Mouse (Mus musculus) kidney, adult 18-20 months (tissue): ENCODE measurements around the gene Scd1.

ENCODE experiments used
- DNase-seq: peaks from one replicate; pipeline ENCODE4 v3.0.0; 2021

The Scd1 gene

DNA sequence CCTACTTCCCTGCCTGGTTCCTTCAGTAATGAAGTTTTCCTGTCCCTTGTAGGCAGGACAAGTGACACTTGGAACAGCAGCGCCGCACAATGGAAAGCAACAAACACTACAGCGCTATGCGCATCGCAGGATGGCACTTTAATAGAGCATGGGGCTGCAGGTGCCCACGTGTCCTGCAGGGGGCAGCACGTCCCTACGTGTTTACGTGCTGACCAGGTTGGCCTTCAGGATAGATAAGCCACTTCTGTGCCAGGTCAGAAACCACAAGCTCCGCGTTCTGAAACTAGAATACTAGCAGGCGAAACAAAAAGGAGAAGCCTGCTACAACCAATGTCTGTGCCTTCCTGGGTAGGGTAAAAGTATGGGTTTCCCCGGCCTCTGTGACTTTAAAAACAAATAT is 44.1 kb downstream of the Scd1 start:
- DNase-seq, result peak; percentile 66

DNA sequence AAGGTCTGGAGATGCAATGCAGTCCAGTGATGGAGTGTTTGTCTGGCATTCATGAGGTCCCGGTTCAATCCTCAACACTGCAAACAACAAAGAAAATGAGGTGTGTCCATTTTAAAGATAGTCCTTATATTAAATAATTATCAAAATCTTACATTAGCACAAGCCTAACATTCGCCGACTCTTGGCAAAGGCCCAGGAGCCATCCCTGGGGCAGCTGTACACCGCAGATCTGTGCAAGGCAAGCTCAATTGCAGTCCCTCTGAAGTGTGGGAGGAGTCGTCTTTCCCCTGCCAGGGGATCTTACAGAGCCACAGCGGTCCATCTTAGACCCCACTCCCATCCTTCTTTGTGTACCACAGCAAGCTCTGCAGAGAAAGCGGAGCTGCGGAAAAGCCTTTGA is 49.0 kb downstream of the Scd1 start:
- no peak for DNase-seq

GRCm38 (mm10) chr19:44351756-44352155 is 55.9 kb downstream of the Scd1 start:
- no peak for DNase-seq

DNA sequence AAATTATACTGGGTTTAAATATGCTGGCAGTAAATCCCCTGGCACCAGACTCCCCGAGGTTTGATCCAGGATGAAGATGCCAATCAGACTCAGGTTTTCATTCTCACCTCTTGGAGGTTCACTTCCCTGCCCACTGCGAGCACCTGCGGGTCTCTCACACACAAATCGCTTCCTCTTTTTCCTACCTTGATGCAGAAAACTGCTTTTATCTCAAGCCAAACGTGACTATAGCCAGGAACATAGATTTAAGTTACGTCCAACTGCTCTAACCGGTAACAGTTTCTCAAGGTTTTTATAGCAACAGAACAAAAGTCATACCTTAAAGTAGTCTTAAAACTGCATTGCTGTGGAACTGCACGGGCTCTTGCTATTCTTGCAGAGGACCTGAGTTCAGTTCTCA is 58.0 kb downstream of the Scd1 start:
- DNase-seq, result no peak
